Mouse (Mus musculus): ENCODE measurements at regions not wholly inside any gene's neighbourhood (a gene's known extent, or its start where the extent isn't known, plus 50 kb on each side); places are given as distances from the start of the nearest gene placed in this dataset.
A peak's percentile ranks its signal among the peaks of the same experiment; 100 is the strongest.
"Not testable (repeated sequence)": the region's sequence is repeated elsewhere in the genome, so short reads cannot be mapped to it uniquely, and the experiment has no call there.

GRCm38 (mm10) chrX:4136135-4136534 is 60.2 kb upstream of the Btbd35f28 start:
- intact Hi-C loops (cut with DNase I) = not testable (repeated sequence)
- peak; percentile 0 to 42 for DNase-seq

All from heart, postnatal 36 days (tissue).